Mouse (Mus musculus) lung, embryonic 15.5 days (tissue): Measurements from ENCODE around the gene Tsks. TPM values are rescaled to one million over a fixed set of nuclear protein-coding genes. Genes with fewer than 3 reads are reported as not detected.

Experiments
- ATAC-seq: fragments of 200-750 bp; cut with Nextera tagmentation; 2 replicates; pipeline ENCODE4 v1.8.0; 2017; ENCODE audit warnings: moderate number of reproducible peaks, borderline replicate concordance; ENCODE audit not compliant: low FRiP score, low TSS enrichment; ENCODE audit errors: extremely low read depth
- H3K27ac ChIP-seq: fragments of 300-500 bp; sonication (generic); 2 replicates; pipeline ENCODE4 v1.5.1; 2015; ENCODE audit warnings: moderate library complexity, mild to moderate bottlenecking, inconsistent platforms
- H3K27me3 ChIP-seq: fragments of 300-500 bp; sonication (generic); 2 replicates; pipeline ENCODE4 v1.6.1; 2015; ENCODE audit warnings: inconsistent platforms
- H3K36me3 ChIP-seq: fragments of 300-500 bp; sonication (generic); 2 replicates; pipeline ENCODE4 v1.6.1; 2015; ENCODE audit warnings: inconsistent platforms
- H3K4me1 ChIP-seq: fragments of 300-500 bp; sonication (generic); 2 replicates; pipeline ENCODE4 v1.6.1; 2015; ENCODE audit warnings: inconsistent platforms
- H3K4me2 ChIP-seq: fragments of 300-500 bp; sonication (generic); 2 replicates; pipeline ENCODE4 v1.6.1; 2015; ENCODE audit warnings: inconsistent platforms, mild to moderate bottlenecking, moderate library complexity
- H3K4me3 ChIP-seq: fragments of 300-500 bp; sonication (generic); 2 replicates; pipeline ENCODE4 v1.5.1; 2015; ENCODE audit warnings: mild to moderate bottlenecking, inconsistent platforms
- H3K9ac ChIP-seq: fragments of 300-500 bp; sonication (generic); 2 replicates; pipeline ENCODE4 v1.6.1; 2015; ENCODE audit warnings: inconsistent platforms
- H3K9me3 ChIP-seq: fragments of 300-500 bp; sonication (generic); 2 replicates; pipeline ENCODE4 v1.6.1; 2016; ENCODE audit warnings: inconsistent platforms
- WGBS: fragments of 180-500 bp; shearing (Covaris S2); methylation state at CpG from one replicate; pipeline ENCODE4 v1.1.7; 2015; 5-methylcytosine and 5-hydroxymethylcytosine counted together
- polyA plus RNA-seq: library from polyadenylated mRNA; unstranded; fragments of >200 nt; fragmentation: Nextera tagmentation; extraction: Ambion mirVana; gene quantifications from 2 replicates; pipeline ENCODE4 v1.2.1, GENCODE M21; 2015

The Tsks gene
- polyA plus RNA-seq, 1 experiment from 2014 or later, result 0.15 TPM

DNA sequence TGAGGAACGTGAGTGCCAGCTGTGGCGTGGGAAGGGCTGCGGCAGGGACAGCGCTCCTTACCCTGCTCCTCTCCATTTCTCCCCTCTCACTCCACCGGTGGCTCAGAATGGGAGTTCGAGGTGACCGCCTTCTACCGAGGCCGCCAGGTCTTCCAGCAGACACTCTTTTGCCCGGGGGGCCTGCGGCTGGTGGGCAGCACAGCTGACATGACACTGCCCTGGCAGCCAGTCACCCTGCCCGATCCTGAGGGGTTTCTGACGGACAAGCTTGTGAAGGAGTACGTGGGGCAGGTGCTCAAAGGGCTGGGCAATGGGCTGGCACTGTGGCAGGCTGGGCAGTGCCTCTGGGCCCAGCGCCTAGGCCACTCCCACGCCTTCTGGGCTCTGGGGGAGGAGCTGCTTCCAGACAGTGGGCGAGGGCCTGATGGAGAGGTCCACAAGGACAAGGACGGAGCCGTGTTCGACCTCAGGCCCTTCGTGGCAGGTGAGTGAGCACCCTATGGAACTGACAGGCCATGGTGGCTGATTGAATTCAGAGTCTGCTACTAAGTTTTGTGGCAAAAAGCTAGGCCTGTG lies 57.6 kb downstream of the Tsks start:
- H3K36me3 ChIP-seq, result peaks cover 64% of the 10 kb centered on the region
- no peak overlapping the region for H3K27ac ChIP-seq
- WGBS, result 78% methylated on average over 21 of the region's 21 CpGs
- no peaks in the 10 kb centered on the region for H3K27me3 ChIP-seq
- no peaks in the 10 kb centered on the region for H3K9me3 ChIP-seq
- ATAC-seq, result no peak
- H3K4me1 ChIP-seq, result peaks cover 32% of the 10 kb centered on the region
- no peak overlapping the region for H3K4me3 ChIP-seq
- no peak overlapping the region for H3K9ac ChIP-seq
- H3K4me2 ChIP-seq, result no peak overlapping the region

DNA sequence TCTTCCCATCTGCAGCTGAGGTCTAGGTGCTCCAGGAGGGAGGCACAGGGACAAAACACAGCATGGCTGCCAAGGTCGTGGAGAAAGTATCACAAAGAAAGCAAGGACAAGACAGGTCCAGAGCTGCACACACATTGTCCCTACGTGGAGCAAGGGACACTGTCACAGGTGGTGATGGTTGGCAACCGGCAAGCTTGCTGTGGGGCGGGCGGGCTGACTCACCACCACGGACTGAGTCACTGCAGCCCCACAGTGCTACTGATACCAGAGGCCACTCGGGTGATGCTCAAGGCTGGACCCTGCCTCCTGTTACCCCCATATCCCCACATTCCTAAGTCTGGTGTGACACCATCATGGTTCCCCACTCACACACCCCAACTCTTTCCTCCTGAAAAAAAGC lies 59.4 kb downstream of the Tsks start:
- peaks cover 21% of the 10 kb centered on the region for H3K4me1 ChIP-seq
- H3K27ac ChIP-seq, result no peak overlapping the region
- no peaks in the 10 kb centered on the region for H3K9me3 ChIP-seq
- 82% methylated on average over 7 of the region's 7 CpGs for WGBS
- H3K4me3 ChIP-seq, result no peak overlapping the region
- H3K9ac ChIP-seq, result no peak overlapping the region
- H3K4me2 ChIP-seq, result no peak overlapping the region
- H3K36me3 ChIP-seq, result peaks cover 79% of the 10 kb centered on the region
- H3K27me3 ChIP-seq, result no peaks in the 10 kb centered on the region
- no peak for ATAC-seq

DNA sequence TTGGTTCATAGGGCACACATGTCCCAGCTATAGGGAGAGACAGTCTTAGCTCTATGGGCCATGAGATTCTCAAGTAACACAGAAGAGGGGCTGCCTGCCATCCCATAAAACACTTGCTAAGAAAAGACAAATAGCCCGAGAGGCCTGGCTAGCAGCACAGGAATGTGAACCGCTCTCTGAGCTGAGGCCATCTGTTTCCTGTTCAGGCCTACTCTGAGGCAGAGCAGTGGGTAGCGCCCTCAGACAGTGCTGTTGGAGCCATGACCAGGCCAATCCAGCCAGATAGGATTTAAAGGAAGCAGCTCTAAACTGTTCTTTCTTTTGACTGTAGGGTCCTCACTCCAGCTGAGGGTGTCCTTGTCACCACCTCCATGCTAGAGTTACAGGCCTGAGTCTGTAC lies 61.5 kb downstream of the Tsks start:
- Histone ChIP-seq H3K4me1 (peaks cover 7% of the 10 kb centered on the region), H3K9me3 (no peaks in the 10 kb centered on the region), H3K4me3 (no peak overlapping the region), H3K36me3 (peaks cover 96% of the 10 kb centered on the region), H3K4me2 (no peak overlapping the region), H3K27ac (no peak overlapping the region), H3K9ac (no peak overlapping the region), H3K27me3 (no peaks in the 10 kb centered on the region)
- ATAC-seq, result no peak
- WGBS, result 49% methylated on average over 3 of the region's 3 CpGs

DNA sequence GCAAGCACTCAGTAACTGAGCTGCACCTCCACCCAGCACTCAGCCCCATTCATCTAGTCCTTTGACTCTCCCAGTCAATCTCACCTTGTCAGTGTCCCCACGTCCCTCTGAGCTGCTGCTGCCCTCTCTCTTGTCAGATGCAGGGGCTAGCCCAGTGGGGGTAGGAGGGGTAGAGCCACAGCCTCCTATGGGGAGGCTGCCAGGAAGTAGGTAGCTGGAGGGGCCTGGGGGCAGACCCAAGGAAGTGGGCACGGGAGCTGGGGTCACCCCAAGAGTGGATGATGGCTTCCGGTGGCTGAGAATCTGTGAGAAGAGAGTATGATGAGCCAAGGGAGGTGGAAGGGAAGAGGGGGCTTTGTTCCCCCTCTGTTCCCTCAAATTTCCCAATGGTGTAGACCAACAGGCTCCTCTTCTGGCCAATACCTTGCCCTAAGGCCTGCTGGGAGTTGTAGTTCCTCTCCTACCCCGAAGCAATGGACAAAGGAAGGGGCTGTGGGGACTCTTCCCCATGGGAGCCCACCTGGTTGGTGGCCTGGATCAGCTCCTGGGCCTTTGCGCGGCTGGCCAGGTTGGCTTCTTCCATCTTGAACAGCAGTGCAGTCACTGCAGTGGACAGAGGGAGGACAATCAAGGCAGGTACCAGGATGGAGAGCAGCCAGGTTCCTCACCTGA lies 62.5 kb downstream of the Tsks start:
- no peaks in the 10 kb centered on the region for H3K27me3 ChIP-seq
- H3K9ac ChIP-seq, result no peak overlapping the region
- H3K4me1 ChIP-seq, result no peaks in the 10 kb centered on the region
- no peak overlapping the region for H3K4me2 ChIP-seq
- no peak overlapping the region for H3K27ac ChIP-seq
- WGBS, result 79% methylated on average over 6 of the region's 6 CpGs
- no peak overlapping the region for H3K4me3 ChIP-seq
- no peak for ATAC-seq
- no peaks in the 10 kb centered on the region for H3K9me3 ChIP-seq
- peaks cover 96% of the 10 kb centered on the region for H3K36me3 ChIP-seq

GRCm38 (mm10) chr7:45006503-45006902 lies 63.5 kb downstream of the Tsks start:
- ATAC-seq, result no peak
- Histone ChIP-seq H3K27me3 (no peaks in the 10 kb centered on the region), H3K27ac (no peak overlapping the region), H3K4me3 (no peak overlapping the region), H3K36me3 (peaks cover 94% of the 10 kb centered on the region), H3K9me3 (no peaks in the 10 kb centered on the region), H3K9ac (no peak overlapping the region), H3K4me2 (no peak overlapping the region), H3K4me1 (no peaks in the 10 kb centered on the region)
- 90% methylated on average over 12 of the region's 12 CpGs for WGBS

DNA sequence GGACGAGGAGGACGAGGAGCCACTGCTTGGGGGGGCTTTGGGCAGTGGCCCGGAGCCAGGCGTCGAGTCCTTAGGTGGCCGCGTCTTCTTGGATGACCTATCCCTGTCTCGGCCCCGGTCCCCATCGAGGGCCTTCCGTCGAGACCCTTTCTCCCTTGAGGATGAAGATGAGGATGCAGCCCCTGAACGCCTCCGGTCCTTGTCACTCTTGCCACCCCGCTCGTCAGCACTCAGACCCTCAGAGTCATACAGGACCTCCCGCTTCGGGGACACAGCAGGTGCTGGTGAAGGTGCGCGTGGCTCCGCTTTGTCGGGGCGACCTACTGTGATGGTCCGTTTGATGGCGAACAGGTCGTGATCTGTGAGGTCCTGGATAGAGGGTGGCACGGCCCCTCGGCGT lies 64.1 kb downstream of the Tsks start:
- Histone ChIP-seq H3K4me2 (no peak overlapping the region), H3K9ac (no peak overlapping the region), H3K9me3 (no peaks in the 10 kb centered on the region), H3K4me1 (no peaks in the 10 kb centered on the region), H3K27me3 (no peaks in the 10 kb centered on the region), H3K36me3 (peaks cover 94% of the 10 kb centered on the region), H3K27ac (no peak overlapping the region), H3K4me3 (no peak overlapping the region)
- ATAC-seq, result no peak
- 92% methylated on average over 29 of the region's 29 CpGs for WGBS

Other genes starting within 250 kb of the Tsks start
- not detected in 2 replicates for gene Izumo2, start 234.5 kb upstream of the Tsks start, polyA plus RNA-seq
- gene Vrk3, start 194.8 kb upstream of the Tsks start, polyA plus RNA-seq, result 40.6 and 46.1 TPM in 2 replicates
- 2.1 and 2.2 TPM in 2 replicates for gene Zfp473, start 192.2 kb upstream of the Tsks start, polyA plus RNA-seq
- gene Nup62, start 127.1 kb upstream of the Tsks start, polyA plus RNA-seq, result 95.6 and 97.7 TPM in 2 replicates
- 0.63 and 1.7 TPM in 2 replicates for gene Il4i1, start 126.8 kb upstream of the Tsks start, polyA plus RNA-seq
- gene Atf5, start 126.5 kb upstream of the Tsks start, polyA plus RNA-seq, result 4.9 and 5.0 TPM in 2 replicates
- gene Akt1s1, start 94.2 kb upstream of the Tsks start, polyA plus RNA-seq, result 109 and 111 TPM in 2 replicates
- 71.3 and 74.4 TPM in 2 replicates for gene Tbc1d17, start 94.1 kb upstream of the Tsks start, polyA plus RNA-seq
- gene Pnkp, start 86.1 kb upstream of the Tsks start, polyA plus RNA-seq, result 37.6 and 37.9 TPM in 2 replicates
- gene Ptov1, start 73.4 kb upstream of the Tsks start, polyA plus RNA-seq, result 371 and 398 TPM in 2 replicates
- 93.5 and 97.7 TPM in 2 replicates for gene Med25, start 50.5 kb upstream of the Tsks start, polyA plus RNA-seq
- gene Fuz, start 47.1 kb upstream of the Tsks start, polyA plus RNA-seq, result 21.0 and 24.0 TPM in 2 replicates
- gene Ap2a1, start 13.7 kb upstream of the Tsks start, polyA plus RNA-seq, result 63.1 and 64.8 TPM in 2 replicates
- gene Cpt1c, start 31.6 kb downstream of the Tsks start, polyA plus RNA-seq, result 14.5 and 15.0 TPM in 2 replicates
- gene Prmt1, start 43.4 kb downstream of the Tsks start, polyA plus RNA-seq, result 545 and 586 TPM in 2 replicates
- 88.1 and 92.6 TPM in 2 replicates for gene Irf3, start 54.4 kb downstream of the Tsks start, polyA plus RNA-seq
- 66.3 and 66.7 TPM in 2 replicates for gene Bcl2l12, start 55.5 kb downstream of the Tsks start, polyA plus RNA-seq
- gene Scaf1, start 73.2 kb downstream of the Tsks start, polyA plus RNA-seq, result 35.5 and 36.5 TPM in 2 replicates
- gene Rras, start 74.8 kb downstream of the Tsks start, polyA plus RNA-seq, result 49.7 and 50.4 TPM in 2 replicates
- gene Prr12, start 109.7 kb downstream of the Tsks start, polyA plus RNA-seq, result 10.9 and 11.1 TPM in 2 replicates
- 74.9 and 75.1 TPM in 2 replicates for gene Nosip, start 119.2 kb downstream of the Tsks start, polyA plus RNA-seq
- gene Prrg2, start 119.5 kb downstream of the Tsks start, polyA plus RNA-seq, result 23.1 and 24.2 TPM in 2 replicates
- 353 and 358 TPM in 2 replicates for gene Rcn3, start 149.0 kb downstream of the Tsks start, polyA plus RNA-seq
- 73.6 and 83.1 TPM in 2 replicates for gene Fcgrt, start 160.6 kb downstream of the Tsks start, polyA plus RNA-seq
- gene Rps11, start 181.2 kb downstream of the Tsks start, polyA plus RNA-seq, result 1,432 and 1,559 TPM in 2 replicates
- gene Rpl13a, start 185.6 kb downstream of the Tsks start, polyA plus RNA-seq, result 1,187 and 1,308 TPM in 2 replicates
- 0.19 and 0.20 TPM in 2 replicates for gene Gm45713, start 193.0 kb downstream of the Tsks start, polyA plus RNA-seq
- 1.5 and 8.3 TPM in 2 replicates for gene Flt3l, start 193.2 kb downstream of the Tsks start, polyA plus RNA-seq
- gene Pih1d1, start 211.1 kb downstream of the Tsks start, polyA plus RNA-seq, result 100 and 103 TPM in 2 replicates
- gene Aldh16a1, start 211.4 kb downstream of the Tsks start, polyA plus RNA-seq, result 54.8 and 56.8 TPM in 2 replicates
- gene Slc17a7, start 220.7 kb downstream of the Tsks start, polyA plus RNA-seq, result 0.33 and 0.55 TPM in 2 replicates
- not detected in 2 replicates for gene Gfy, start 236.4 kb downstream of the Tsks start, polyA plus RNA-seq
- gene Pth2, start 237.8 kb downstream of the Tsks start, polyA plus RNA-seq, result not detected in 2 replicates